Mouse (Mus musculus) liver, embryonic 14.5 days (tissue): ENCODE results near the gene Smagp.

Source experiments
- CTCF ChIP-seq: IDR thresholded peaks from 2 replicates; pipeline ENCODE4 v1.5.1; 2016; ENCODE audit warnings: antibody characterized with exemption, low read depth, control low read depth
- EP300 ChIP-seq: IDR thresholded peaks from 2 replicates; pipeline ENCODE4 v1.6.1; 2016; ENCODE audit warnings: antibody characterized with exemption, low read depth

GRCm38 (mm10) chr15:100612432-100612831, 24.3 kb downstream of the Smagp start:
- TF ChIP-seq CTCF (peak; percentile 68), EP300 (no peak)
